Mouse (Mus musculus): ENCODE measurements around the gene Chga. TPM values are rescaled to one million over a fixed set of nuclear protein-coding genes. Genes with fewer than 3 reads are reported as not detected.
A peak's percentile ranks its signal among the peaks of the same experiment; 100 is the strongest.

Chga gene
- polyA plus RNA-seq, 1 experiment = 74.5 TPM

GRCm38 (mm10) chr12:102565086-102565485, 10.3 kb downstream of the Chga start:
- no peak for DNase-seq (ENCODE audit: low read depth)
- TF ChIP-seq POLR2A (IDR thresholded peaks at IDR 0.05; ENCODE audit: borderline replicate concordance, extremely low read depth, insufficient read depth, insufficient read length, poor library complexity, severe bottlenecking) (no peak), CTCF (IDR thresholded peaks at IDR 0.05; ENCODE audit: borderline replicate concordance, extremely low read depth, insufficient read depth, insufficient read length) (no peak)

GRCm38 (mm10) chr12:102566951-102567350, 12.2 kb downstream of the Chga start:
- DNase-seq (ENCODE audit: low read depth) = no peak
- no peak for TF ChIP-seq POLR2A (IDR thresholded peaks at IDR 0.05; ENCODE audit: borderline replicate concordance, extremely low read depth, insufficient read depth, insufficient read length, poor library complexity, severe bottlenecking)
- no peak for TF ChIP-seq CTCF (IDR thresholded peaks at IDR 0.05; ENCODE audit: borderline replicate concordance, extremely low read depth, insufficient read depth, insufficient read length)

- no peak for DNase-seq (ENCODE audit: low read depth)
- TF ChIP-seq POLR2A (IDR thresholded peaks at IDR 0.05; ENCODE audit: borderline replicate concordance, extremely low read depth, insufficient read depth, insufficient read length, poor library complexity, severe bottlenecking) (no peak), CTCF (IDR thresholded peaks at IDR 0.05; ENCODE audit: borderline replicate concordance, extremely low read depth, insufficient read depth, insufficient read length) (no peak)
Observed at GRCm38 (mm10) chr12:102568219-102568618, 13.4 kb downstream of the Chga start.

- TF ChIP-seq CTCF (IDR thresholded peaks at IDR 0.05; ENCODE audit: borderline replicate concordance, extremely low read depth, insufficient read depth, insufficient read length) = no peak
- no peak for TF ChIP-seq POLR2A (IDR thresholded peaks at IDR 0.05; ENCODE audit: borderline replicate concordance, extremely low read depth, insufficient read depth, insufficient read length, poor library complexity, severe bottlenecking)
- DNase-seq (ENCODE audit: low read depth) = no peak
Observed at GRCm38 (mm10) chr12:102570111-102570510, 15.3 kb downstream of the Chga start.

GRCm38 (mm10) chr12:102570734-102571133, 16.0 kb downstream of the Chga start:
- no peak for TF ChIP-seq CTCF (IDR thresholded peaks at IDR 0.05; ENCODE audit: borderline replicate concordance, extremely low read depth, insufficient read depth, insufficient read length)
- TF ChIP-seq POLR2A (IDR thresholded peaks at IDR 0.05; ENCODE audit: borderline replicate concordance, extremely low read depth, insufficient read depth, insufficient read length, poor library complexity, severe bottlenecking) = no peak
- DNase-seq (ENCODE audit: low read depth) = no peak

GRCm38 (mm10) chr12:102571666-102572065, 16.9 kb downstream of the Chga start:
- TF ChIP-seq POLR2A (IDR thresholded peaks at IDR 0.05; ENCODE audit: borderline replicate concordance, extremely low read depth, insufficient read depth, insufficient read length, poor library complexity, severe bottlenecking) (no peak), CTCF (IDR thresholded peaks at IDR 0.05; ENCODE audit: borderline replicate concordance, extremely low read depth, insufficient read depth, insufficient read length) (no peak)
- no peak for DNase-seq (ENCODE audit: low read depth)

- peak; percentile 62 for DNase-seq (ENCODE audit: low read depth)
- no peak for TF ChIP-seq POLR2A (IDR thresholded peaks at IDR 0.05; ENCODE audit: borderline replicate concordance, extremely low read depth, insufficient read depth, insufficient read length, poor library complexity, severe bottlenecking)
- TF ChIP-seq CTCF (IDR thresholded peaks at IDR 0.05; ENCODE audit: borderline replicate concordance, extremely low read depth, insufficient read depth, insufficient read length) = no peak
Observed at GRCm38 (mm10) chr12:102573036-102573435, 18.3 kb downstream of the Chga start.

- TF ChIP-seq POLR2A (IDR thresholded peaks at IDR 0.05; ENCODE audit: borderline replicate concordance, extremely low read depth, insufficient read depth, insufficient read length, poor library complexity, severe bottlenecking) (no peak), CTCF (IDR thresholded peaks at IDR 0.05; ENCODE audit: borderline replicate concordance, extremely low read depth, insufficient read depth, insufficient read length) (no peak)
Observed at GRCm38 (mm10) chr12:102575541-102576329, 21.0 kb downstream of the Chga start.

GRCm38 (mm10) chr12:102576659-102577398, 22.1 kb downstream of the Chga start:
- no peak for DNase-seq (ENCODE audit: low read depth)

More at GRCm38 (mm10) chr12:102575541-102576329, 21.0 kb downstream of the Chga start:
- no peak for DNase-seq (ENCODE audit: low read depth)

GRCm38 (mm10) chr12:102579041-102579440, 24.3 kb downstream of the Chga start:
- peak; percentile 82 for TF ChIP-seq CTCF (IDR thresholded peaks at IDR 0.05; ENCODE audit: borderline replicate concordance, extremely low read depth, insufficient read depth, insufficient read length)
- no peak for TF ChIP-seq POLR2A (IDR thresholded peaks at IDR 0.05; ENCODE audit: borderline replicate concordance, extremely low read depth, insufficient read depth, insufficient read length, poor library complexity, severe bottlenecking)
- peak; percentile 70 for DNase-seq (ENCODE audit: low read depth)

More at GRCm38 (mm10) chr12:102576659-102577398, 22.1 kb downstream of the Chga start:
- TF ChIP-seq CTCF (IDR thresholded peaks at IDR 0.05; ENCODE audit: borderline replicate concordance, extremely low read depth, insufficient read depth, insufficient read length) = no peak
- TF ChIP-seq POLR2A (IDR thresholded peaks at IDR 0.05; ENCODE audit: borderline replicate concordance, extremely low read depth, insufficient read depth, insufficient read length, poor library complexity, severe bottlenecking) = no peak

- no peak for DNase-seq (ENCODE audit: low read depth)
- TF ChIP-seq POLR2A (IDR thresholded peaks at IDR 0.05; ENCODE audit: borderline replicate concordance, extremely low read depth, insufficient read depth, insufficient read length, poor library complexity, severe bottlenecking) (no peak), CTCF (IDR thresholded peaks at IDR 0.05; ENCODE audit: borderline replicate concordance, extremely low read depth, insufficient read depth, insufficient read length) (no peak)
Observed at GRCm38 (mm10) chr12:102581579-102582196, 26.9 kb downstream of the Chga start.
